Mouse (Mus musculus): Measurements from ENCODE around the gene Il31ra.
"Not testable (repeated sequence)": the region's sequence is repeated elsewhere in the genome, so short reads cannot be mapped to it uniquely, and the experiment has no call there.

- TF ChIP-seq HCFC1 (IDR thresholded peaks at IDR 0.05; ENCODE audit: borderline replicate concordance, insufficient read depth, low read length); CHD2 (IDR thresholded peaks at IDR 0.05; ENCODE audit: low read depth, low read length); ZC3H11A (IDR thresholded peaks at IDR 0.05; ENCODE audit: borderline replicate concordance, low read depth, low read length); ZNF384 (IDR thresholded peaks at IDR 0.05; ENCODE audit: low read depth, low read length): not testable (repeated sequence)
Observed at GRCm38 (mm10) chr13:112578041-112578440, 16.1 kb downstream of the Il31ra start.

All from ES-E14 (cell line).